Mouse (Mus musculus): ENCODE results near the gene Atg4a.

Gene Atg4a

GRCm38 (mm10) chrX:140956272-140956940 lies at the start of gene Atg4a, which contains the start of gene Psmd10:
Gene Atg4a (plus strand): TSS chrX:140956907.
Gene Psmd10 (minus strand): TSS chrX:140956728.
- peak; percentile 91 for DNase-seq

GRCm38 (mm10) chrX:140907360-140907759 lies 49.3 kb upstream of the Atg4a start, which contains the start of gene Vsig1:
Gene Vsig1 (plus strand): TSS chrX:140907608.
- no peak for DNase-seq

- no peak for DNase-seq
Observed at GRCm38 (mm10) chrX:140921321-140921720, 35.4 kb upstream of the Atg4a start.

- no peak for DNase-seq
Observed at GRCm38 (mm10) chrX:140932066-140932465, 24.6 kb upstream of the Atg4a start.

GRCm38 (mm10) chrX:140933263-140933662 lies 23.4 kb upstream of the Atg4a start:
- DNase-seq = no peak

GRCm38 (mm10) chrX:140936271-140936670 lies 20.4 kb upstream of the Atg4a start:
- no peak for DNase-seq

GRCm38 (mm10) chrX:140953618-140954017 lies 3.1 kb upstream of the Atg4a start:
- no peak for DNase-seq

- no peak for DNase-seq
Observed at GRCm38 (mm10) chrX:140956959-140957358, 252 bp downstream of the Atg4a start.

- no peak for DNase-seq
Observed at GRCm38 (mm10) chrX:140978943-140979342, 22.2 kb downstream of the Atg4a start.

GRCm38 (mm10) chrX:140979546-140979945 lies 22.8 kb downstream of the Atg4a start:
- DNase-seq = no peak

- no peak for DNase-seq
Observed at GRCm38 (mm10) chrX:140980163-140980562, 23.5 kb downstream of the Atg4a start.

GRCm38 (mm10) chrX:140983206-140983960 lies 26.7 kb downstream of the Atg4a start:
- DNase-seq = peak; percentile 40

GRCm38 (mm10) chrX:140984795-140985194 lies 28.1 kb downstream of the Atg4a start:
- no peak for DNase-seq

- DNase-seq = no peak
Observed at GRCm38 (mm10) chrX:140985256-140985655, 28.5 kb downstream of the Atg4a start.

- DNase-seq = no peak
Observed at GRCm38 (mm10) chrX:140996909-140997516, 40.3 kb downstream of the Atg4a start.

GRCm38 (mm10) chrX:140997912-140998545 lies 41.3 kb downstream of the Atg4a start:
- DNase-seq = no peak

- no peak for DNase-seq
Observed at GRCm38 (mm10) chrX:140998885-140999284, 42.2 kb downstream of the Atg4a start.

- DNase-seq = no peak
Observed at GRCm38 (mm10) chrX:141149705-141150104, 193.0 kb downstream of the Atg4a start.

- no peak for DNase-seq
Observed at GRCm38 (mm10) chrX:141150290-141150689, 193.6 kb downstream of the Atg4a start.

- DNase-seq = no peak
Observed at GRCm38 (mm10) chrX:141151182-141151581, 194.5 kb downstream of the Atg4a start.

- no peak for DNase-seq
Observed at GRCm38 (mm10) chrX:141156696-141157095, 200.0 kb downstream of the Atg4a start.

- no peak for DNase-seq
Observed at GRCm38 (mm10) chrX:141157626-141158025, 200.9 kb downstream of the Atg4a start.

- peak; percentile 38 for DNase-seq
Observed at GRCm38 (mm10) chrX:141158160-141158559, 201.5 kb downstream of the Atg4a start.
